Mouse (Mus musculus) thymus, postnatal 14 days (tissue): ENCODE measurements around the gene St6galnac6.

Experiments
- DNase-seq: peaks from one replicate; pipeline ENCODE4 v3.0.0; 2021

St6galnac6 gene

GRCm38 (mm10) chr2:32586871-32587351 is 12.6 kb upstream of the St6galnac6 start, which contains the start of gene St6galnac4:
TSS of gene St6galnac4 (plus strand) at chr2:32587095.
- peak; percentile 95 for DNase-seq

GRCm38 (mm10) chr2:32587731-32588321 is 11.7 kb upstream of the St6galnac6 start:
- peak; percentile 44 for DNase-seq

GRCm38 (mm10) chr2:32589213-32589795 is 10.2 kb upstream of the St6galnac6 start:
- DNase-seq = no peak

GRCm38 (mm10) chr2:32590224-32590623 is 9.3 kb upstream of the St6galnac6 start:
- DNase-seq = no peak

GRCm38 (mm10) chr2:32591249-32591648 is 8.3 kb upstream of the St6galnac6 start:
- DNase-seq = no peak

- no peak for DNase-seq
These were observed 2.8 kb upstream of the St6galnac6 start for GRCm38 (mm10) chr2:32596725-32597124.

GRCm38 (mm10) chr2:32597248-32597647 is 2.3 kb upstream of the St6galnac6 start:
- DNase-seq = no peak

GRCm38 (mm10) chr2:32597699-32598098 is 1.8 kb upstream of the St6galnac6 start:
- no peak for DNase-seq

- DNase-seq = no peak
These were observed 1.0 kb upstream of the St6galnac6 start for GRCm38 (mm10) chr2:32598506-32598905.

GRCm38 (mm10) chr2:32601417-32602065 is 2.0 kb downstream of the St6galnac6 start:
- DNase-seq = peak; percentile 45

- DNase-seq = peak; percentile 90
These were observed 3.1 kb downstream of the St6galnac6 start for GRCm38 (mm10) chr2:32602600-32603054.

- DNase-seq = no peak
These were observed 5.1 kb downstream of the St6galnac6 start for GRCm38 (mm10) chr2:32604631-32605030.

- peak; percentile 83 for DNase-seq
These were observed 6.9 kb downstream of the St6galnac6 start for GRCm38 (mm10) chr2:32606161-32607142.

- peak; percentile 33 for DNase-seq
These were observed 7.9 kb downstream of the St6galnac6 start for GRCm38 (mm10) chr2:32607262-32607947.

- no peak for DNase-seq
These were observed 8.8 kb downstream of the St6galnac6 start for GRCm38 (mm10) chr2:32608141-32608777.

GRCm38 (mm10) chr2:32608778-32609435 is 9.4 kb downstream of the St6galnac6 start:
- DNase-seq = no peak

GRCm38 (mm10) chr2:32610610-32611229 is 11.2 kb downstream of the St6galnac6 start:
- DNase-seq = peak; percentile 47

- no peak for DNase-seq
These were observed 12.8 kb downstream of the St6galnac6 start for GRCm38 (mm10) chr2:32612274-32612673.

GRCm38 (mm10) chr2:32617109-32617508 is 17.6 kb downstream of the St6galnac6 start:
- DNase-seq = no peak

- peak; percentile 32 for DNase-seq
These were observed 18.1 kb downstream of the St6galnac6 start for GRCm38 (mm10) chr2:32617601-32618000.
